Mouse (Mus musculus) lung, adult 10 weeks (tissue): Measurements from ENCODE around the gene Nhlrc1. TPM values are rescaled to one million over a fixed set of nuclear protein-coding genes. Genes with fewer than 3 reads are reported as not detected.

Source experiments
- polyA plus RNA-seq: library from polyadenylated mRNA; stranded (reverse); fragments of 350-450 nt; fragmentation: Illumina TruSeq; extraction: RNeasy Lipid Tissue Mini Kit (QIAGEN cat#74804); gene quantifications from one replicate; pipeline ENCODE4 v1.2.3, GENCODE M21; 2014; ENCODE audit warnings: low read depth, low replicate concordance; ENCODE audit not compliant: insufficient read depth

The Nhlrc1 gene
- polyA plus RNA-seq, result 3.8 TPM

DNA sequence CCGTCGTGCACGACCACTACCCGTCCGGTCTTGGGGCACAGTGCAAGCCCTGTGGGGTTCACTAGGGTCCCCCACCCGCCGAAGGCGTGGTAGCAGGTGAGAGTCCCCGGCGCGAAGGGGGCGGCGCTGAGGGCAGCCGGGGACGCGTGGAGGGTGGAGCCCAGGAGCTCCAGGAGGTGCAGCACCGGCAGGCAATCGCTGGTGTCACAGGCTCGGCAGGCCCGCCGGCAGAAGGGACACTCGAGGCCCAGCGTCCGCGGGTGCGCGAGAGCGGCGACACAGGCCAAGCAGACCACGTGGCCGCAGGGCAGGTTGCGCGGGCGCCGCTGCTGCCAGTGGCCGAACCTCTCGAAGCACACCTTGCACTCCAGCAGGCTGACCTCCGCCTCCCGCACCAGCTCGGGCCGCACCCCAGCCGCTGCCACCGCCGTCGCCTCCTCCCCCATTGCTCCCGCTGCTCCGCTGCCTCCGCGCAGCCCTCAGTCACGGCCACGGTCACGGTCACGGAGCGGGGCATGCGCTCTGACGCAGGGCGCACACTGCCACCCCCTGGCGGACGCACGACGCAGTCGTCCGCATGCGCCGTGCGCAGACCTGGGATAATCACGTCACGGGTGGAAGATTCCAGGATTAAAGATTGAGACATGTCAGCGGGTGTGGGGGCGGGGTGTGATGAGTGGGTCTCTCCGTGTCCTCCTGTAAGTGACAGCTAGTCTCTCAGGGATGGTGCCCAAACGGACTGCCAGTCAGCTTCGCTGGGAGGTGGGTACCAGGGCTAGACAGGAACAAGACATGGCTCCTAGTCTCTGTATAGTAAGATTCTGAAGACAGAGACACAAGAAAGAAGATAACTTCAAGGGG is at the start of gene Nhlrc1:
Gene Nhlrc1, minus strand, starts transcription at position 517 of the 861 bp plus-strand sequence.

DNA sequence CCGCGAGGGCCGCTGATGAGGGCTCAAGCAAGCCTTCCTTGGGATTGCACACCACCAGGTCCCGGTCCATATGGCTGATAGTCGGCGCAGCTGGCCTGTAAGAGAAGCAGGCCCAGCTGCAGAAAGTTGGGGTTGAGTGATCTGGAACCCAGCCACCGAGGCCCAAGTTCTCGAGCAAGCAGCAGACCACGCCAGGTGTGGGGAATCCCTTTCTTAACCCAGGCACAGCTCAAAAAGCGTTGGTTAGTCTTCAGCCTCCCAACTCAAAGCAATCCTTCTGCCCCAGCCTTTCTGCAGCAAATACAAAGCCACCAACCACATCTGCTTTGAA is 29.9 kb upstream of the Nhlrc1 start, which contains the start of gene Tpmt:
Gene Tpmt, minus strand, starts transcription at position 121 of the 331 bp plus-strand sequence.

DNA sequence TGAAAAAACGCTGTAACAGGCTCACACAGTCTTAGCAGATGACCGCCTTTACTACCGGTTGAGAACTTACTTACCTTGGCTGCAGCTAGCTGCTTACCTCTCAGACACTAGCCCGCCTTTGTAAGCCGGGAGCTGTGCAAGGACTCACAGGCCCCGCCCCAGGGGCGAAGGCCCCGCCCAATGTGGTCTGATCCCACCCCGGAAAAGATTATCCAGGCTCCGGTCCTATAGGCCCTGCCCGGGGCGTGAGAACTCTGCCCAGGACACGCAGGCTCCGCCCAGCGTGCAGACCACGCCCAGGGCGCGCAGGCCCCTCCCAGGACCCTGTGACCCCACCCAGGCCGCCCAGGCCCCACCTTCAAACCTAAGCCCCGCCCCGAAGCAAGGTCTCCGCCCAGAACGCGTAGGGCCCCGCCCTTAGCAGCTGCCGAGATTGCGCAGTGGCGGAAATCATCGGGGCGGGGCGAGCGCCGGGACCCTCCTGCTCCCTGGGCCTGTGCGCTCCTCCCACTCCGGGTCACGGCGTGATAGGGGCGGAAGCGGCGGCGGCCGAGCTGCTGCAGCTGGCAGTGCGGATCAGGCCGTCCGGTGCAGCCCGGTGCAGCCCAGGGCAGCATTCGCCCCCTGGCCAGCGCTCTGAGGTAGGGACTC is 28.5 kb upstream of the Nhlrc1 start, which contains the start of gene Kdm1b:
Gene Kdm1b, plus strand, starts transcription at position 470 of the 651 bp plus-strand sequence.

Other genes starting within 250 kb of the Nhlrc1 start
- 21.9 TPM for gene Kif13a, start 85.0 kb downstream of the Nhlrc1 start, polyA plus RNA-seq
- 7.3 TPM for gene Kdm1b, start 28.6 kb upstream of the Nhlrc1 start, polyA plus RNA-seq
- gene Tpmt, start 29.9 kb upstream of the Nhlrc1 start, polyA plus RNA-seq, result 3.4 TPM
- gene Dek, start 91.4 kb upstream of the Nhlrc1 start, polyA plus RNA-seq, result 52.8 TPM
- 10.1 TPM for gene Rnf144b, start 107.8 kb upstream of the Nhlrc1 start, polyA plus RNA-seq